Mouse (Mus musculus) thymus, postnatal 36 days (tissue): ENCODE measurements around the gene Ccdc93.

Experiments used
- DNase-seq, 2 experiments: peaks; one replicate each; pipeline ENCODE4 v3.0.0; 2022; ENCODE audit warnings: mixed read lengths in 2 of 2

Gene Ccdc93

GRCm38 (mm10) chr1:121527600-121528398 is 97.0 kb downstream of the Ccdc93 start:
- no peak for DNase-seq

DNA sequence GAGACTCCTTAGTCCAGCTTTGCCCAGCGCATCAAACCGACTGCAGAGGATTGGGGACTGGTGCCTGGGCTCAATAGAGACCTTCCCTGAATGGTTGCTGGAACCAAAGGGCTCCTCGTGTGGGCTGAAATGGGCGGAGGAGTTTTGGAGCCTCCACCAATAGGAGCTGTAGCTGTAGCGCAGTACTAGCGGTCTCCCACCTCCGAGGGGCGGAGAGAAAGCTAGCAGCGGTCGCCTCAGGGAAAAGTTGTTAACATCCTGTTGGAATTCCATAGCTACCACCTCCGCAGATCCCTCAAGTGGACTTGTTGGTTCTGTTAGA is 97.5 kb downstream of the Ccdc93 start, which contains the start of gene Htr5b:
Htr5b (minus strand) TSS at position 67 of the 322 bp plus-strand sequence.
- DNase-seq = no peak

GRCm38 (mm10) chr1:121529286-121529685 is 98.4 kb downstream of the Ccdc93 start:
- DNase-seq = no peak

DNA sequence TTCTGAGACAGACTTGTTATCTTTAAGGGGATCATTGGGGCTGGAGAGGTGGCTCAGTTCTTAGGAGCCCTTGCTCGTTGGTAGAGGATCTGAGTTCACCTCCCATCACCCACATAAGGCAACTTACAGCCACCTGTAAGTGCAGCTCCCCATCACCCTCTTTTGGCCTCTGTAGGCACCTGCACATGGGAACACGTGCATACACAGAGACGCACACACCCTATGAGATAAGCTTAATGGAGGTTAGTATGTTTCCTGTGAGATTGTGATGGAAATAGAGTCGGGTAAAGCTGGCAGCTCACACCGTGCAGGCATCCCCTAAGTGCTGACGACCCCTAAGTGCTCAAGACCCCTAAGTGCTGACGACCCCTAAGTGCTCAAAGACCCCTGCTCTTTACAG is 100.6 kb downstream of the Ccdc93 start:
- DNase-seq = no peak

DNA sequence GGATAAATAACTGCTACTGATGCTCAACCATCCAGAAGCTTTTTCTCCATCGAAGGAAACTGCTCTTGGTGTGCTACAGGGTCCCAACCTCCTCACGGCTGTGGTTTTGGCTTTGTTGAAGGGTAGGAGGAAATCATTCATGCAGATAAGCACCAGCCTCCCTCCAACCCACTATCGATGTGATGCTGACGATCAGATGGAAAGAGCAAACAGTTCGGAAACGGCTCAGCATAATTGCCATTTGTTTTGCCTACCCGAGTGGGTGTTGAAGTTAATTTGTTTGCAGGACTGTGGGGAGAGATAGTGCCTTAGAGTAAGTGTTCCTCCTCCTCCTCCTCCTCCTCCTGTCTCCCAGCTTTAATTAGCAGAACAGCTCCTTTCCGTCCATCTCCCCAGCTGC is 109.5 kb downstream of the Ccdc93 start:
- no peak for DNase-seq

- no peak for DNase-seq
Observed at GRCm38 (mm10) chr1:121546844-121547243, 116.0 kb downstream of the Ccdc93 start.

DNA sequence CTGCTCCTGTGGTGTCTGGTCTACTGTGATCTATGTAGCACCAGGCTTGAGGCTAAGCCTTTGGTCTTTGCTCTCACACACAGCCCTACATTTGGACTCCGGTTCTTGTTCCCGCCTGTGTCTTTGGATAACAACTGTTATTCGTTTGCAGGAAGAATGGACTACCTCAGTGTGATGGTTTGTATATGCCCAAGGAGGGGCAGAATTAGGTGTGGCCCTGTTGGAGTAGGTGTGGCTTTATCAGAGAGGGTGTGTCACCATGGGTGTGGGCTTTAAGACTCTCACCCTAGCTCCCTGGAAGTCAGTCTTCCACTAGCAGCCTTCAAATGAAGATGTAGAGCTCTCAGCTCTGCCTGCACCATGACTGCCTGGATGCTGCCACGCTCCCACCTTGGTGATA is 117.8 kb downstream of the Ccdc93 start:
- no peak for DNase-seq

GRCm38 (mm10) chr1:121549456-121549855 is 118.6 kb downstream of the Ccdc93 start:
- DNase-seq = no peak

- no peak for DNase-seq
Observed at GRCm38 (mm10) chr1:121550801-121551456, 120.1 kb downstream of the Ccdc93 start.

DNA sequence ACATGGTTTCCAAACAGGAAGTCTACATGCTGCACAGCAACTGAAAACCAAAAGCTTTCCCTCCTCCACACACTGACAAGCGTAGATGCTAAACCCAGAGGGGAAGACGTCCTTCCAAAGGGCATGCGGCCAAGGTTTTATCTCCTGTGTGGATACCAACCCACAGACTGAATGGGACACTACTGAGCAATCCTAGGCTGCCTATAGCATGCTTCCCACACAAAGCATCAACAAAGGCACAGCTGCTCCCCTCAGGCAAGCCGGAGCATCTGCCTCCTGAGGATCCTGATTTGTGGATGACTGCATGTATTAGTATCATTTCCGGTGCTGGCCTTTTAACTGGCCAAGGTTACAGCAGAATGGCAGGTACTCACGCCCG is 120.6 kb downstream of the Ccdc93 start:
- DNase-seq = no peak
